Mouse (Mus musculus) spleen, adult 2 months (tissue): ENCODE data around the gene D10Wsu102e.

Source experiments
- CTCF ChIP-seq: fragments of 200-500 bp; IDR thresholded peaks from 2 replicates; pipeline ENCODE4 v1.5.1; 2011; ENCODE audit warnings: mild to moderate bottlenecking, inconsistent platforms; ENCODE audit not compliant: insufficient read depth, insufficient read length, insufficient replicate concordance; ENCODE audit errors: extremely low read depth
- POLR2A ChIP-seq: fragments of 200-500 bp; IDR thresholded peaks from 2 replicates; pipeline ENCODE4 v1.6.1; 2011; ENCODE audit warnings: low read depth, low read length, inconsistent platforms

DNA sequence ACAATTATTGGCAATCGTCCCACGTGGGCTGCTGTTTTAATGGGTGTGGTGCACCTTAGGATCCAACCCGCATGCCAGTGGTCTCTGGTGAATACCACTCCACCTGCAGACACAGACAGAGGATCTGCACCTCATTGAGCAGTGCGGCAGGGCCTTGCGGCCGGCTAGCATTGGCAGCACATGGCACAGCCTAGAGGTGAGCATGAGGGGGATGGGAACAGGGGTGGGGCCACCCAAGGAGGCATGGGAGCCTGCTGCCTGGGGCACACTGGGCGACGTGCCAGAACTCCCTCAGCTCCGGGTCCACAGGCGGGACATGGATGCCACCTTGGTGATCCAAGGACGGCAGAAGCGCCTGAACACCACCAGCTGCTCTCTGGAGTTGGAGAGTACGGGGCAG lies 23.8 kb downstream of the D10Wsu102e start:
- TF ChIP-seq CTCF: no peak
- TF ChIP-seq POLR2A: no peak
